Mouse (Mus musculus) forebrain, embryonic 15.5 days (tissue): Measurements from ENCODE around the gene Snx9. TPM values are rescaled to one million over a fixed set of nuclear protein-coding genes. Genes with fewer than 3 reads are reported as not detected.

ENCODE experiments used
- ATAC-seq: fragments of 200-750 bp; cut with Nextera tagmentation; replicated peaks from 2 replicates; pipeline ENCODE4 v1.8.0; 2017; ENCODE audit warnings: mild to moderate bottlenecking, moderate TSS enrichment, moderate library complexity
- H3K27ac ChIP-seq: fragments of 300-500 bp; sonication (generic); replicated peaks from 2 replicates; pipeline ENCODE4 v1.5.1; 2015; ENCODE audit warnings: mild to moderate bottlenecking, inconsistent platforms
- H3K27me3 ChIP-seq: fragments of 300-500 bp; sonication (generic); 2 replicates; pipeline ENCODE4 v1.6.1; 2015; ENCODE audit warnings: inconsistent platforms
- H3K36me3 ChIP-seq: fragments of 300-500 bp; sonication (generic); 2 replicates; pipeline ENCODE4 v1.6.1; 2015; ENCODE audit warnings: mild to moderate bottlenecking, inconsistent platforms
- H3K4me1 ChIP-seq: fragments of 300-500 bp; sonication (generic); 2 replicates; pipeline ENCODE4 v1.6.1; 2015; ENCODE audit warnings: inconsistent platforms
- H3K4me2 ChIP-seq: fragments of 300-500 bp; sonication (generic); replicated peaks from 2 replicates; pipeline ENCODE4 v1.6.1; 2015; ENCODE audit warnings: mild to moderate bottlenecking, inconsistent platforms
- H3K4me3 ChIP-seq: fragments of 300-500 bp; sonication (generic); 2 replicates; pipeline ENCODE4 v1.5.1; 2015; ENCODE audit warnings: mild to moderate bottlenecking, inconsistent platforms
- H3K9ac ChIP-seq: fragments of 300-500 bp; sonication (generic); replicated peaks from 2 replicates; pipeline ENCODE4 v1.6.1; 2015; ENCODE audit warnings: mild to moderate bottlenecking, inconsistent platforms
- H3K9me3 ChIP-seq: fragments of 300-500 bp; sonication (generic); 2 replicates; pipeline ENCODE4 v1.6.1; 2016; ENCODE audit warnings: inconsistent platforms
- WGBS: fragments of 180-500 bp; shearing (Covaris S2); methylation state at CpG from one replicate; pipeline ENCODE4 v1.1.7; 2015; ENCODE audit warnings: mixed read lengths; 5-methylcytosine and 5-hydroxymethylcytosine counted together
- polyA plus RNA-seq: library from polyadenylated mRNA; unstranded; fragments of >200 nt; fragmentation: Nextera tagmentation; extraction: Ambion mirVana; gene quantifications from 2 replicates; pipeline ENCODE4 v1.2.1, GENCODE M21; 2015

Gene Snx9
- 5.9 and 6.9 TPM in 2 replicates for polyA plus RNA-seq

DNA sequence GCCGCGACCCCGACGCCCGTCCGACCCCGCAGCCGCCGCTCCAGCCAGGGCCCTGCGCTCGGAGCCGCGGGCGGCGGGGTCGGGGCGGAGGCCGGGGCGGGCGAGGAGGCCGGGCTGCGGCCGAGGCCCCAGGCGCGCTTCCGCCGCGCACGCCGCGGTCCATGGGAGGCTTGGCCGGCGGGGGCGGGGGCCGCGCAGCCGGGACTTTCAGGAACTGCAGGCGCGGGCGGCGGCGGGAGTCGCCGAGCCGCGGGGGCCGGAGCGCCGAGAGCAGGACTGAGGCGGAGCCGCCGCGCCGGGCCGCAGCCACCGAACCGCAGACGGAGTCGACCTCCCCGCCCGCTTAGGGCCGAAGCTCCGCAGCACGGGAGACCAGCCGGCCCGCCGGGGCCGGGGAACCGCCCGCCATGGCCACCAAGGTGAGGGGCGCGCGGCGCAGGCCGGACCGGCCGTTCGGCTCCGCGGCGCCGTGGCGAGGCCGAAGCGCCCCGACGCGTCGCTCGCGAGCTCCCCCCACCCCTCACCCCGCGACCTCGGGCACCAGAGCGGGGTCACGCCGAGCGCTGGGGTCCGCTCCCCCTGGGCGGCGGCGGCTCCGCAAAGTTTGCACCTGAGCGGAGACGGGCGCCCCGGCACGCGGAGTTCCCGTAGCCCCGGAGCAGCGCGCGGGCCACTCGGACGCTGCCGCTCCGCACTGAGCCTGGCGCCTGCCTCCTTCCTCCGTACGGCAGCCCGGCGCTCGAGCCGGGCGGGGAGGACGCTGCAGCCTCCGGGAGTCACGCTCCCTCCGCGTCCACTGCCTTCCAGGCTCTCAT, at the start of gene Snx9:
Snx9 (plus strand) TSS at position 202 of the 815 bp plus-strand sequence.
- Histone ChIP-seq H3K36me3 (no peaks in the 10 kb centered on the region), H3K4me1 (peaks cover 12% of the 10 kb centered on the region), H3K4me3 (peak within 1 kb of the TSS; percentile 79), H3K9me3 (no peaks in the 10 kb centered on the region), H3K27me3 (no peaks in the 10 kb centered on the region), H3K4me2 (peak within 1 kb of the TSS; percentile 67), H3K9ac (peak within 1 kb of the TSS; percentile 85), H3K27ac (peak within 1 kb of the TSS; percentile 87)
- WGBS, result 1% methylated on average over 69 of the region's 131 CpGs
- peak; percentile 89 for ATAC-seq

DNA sequence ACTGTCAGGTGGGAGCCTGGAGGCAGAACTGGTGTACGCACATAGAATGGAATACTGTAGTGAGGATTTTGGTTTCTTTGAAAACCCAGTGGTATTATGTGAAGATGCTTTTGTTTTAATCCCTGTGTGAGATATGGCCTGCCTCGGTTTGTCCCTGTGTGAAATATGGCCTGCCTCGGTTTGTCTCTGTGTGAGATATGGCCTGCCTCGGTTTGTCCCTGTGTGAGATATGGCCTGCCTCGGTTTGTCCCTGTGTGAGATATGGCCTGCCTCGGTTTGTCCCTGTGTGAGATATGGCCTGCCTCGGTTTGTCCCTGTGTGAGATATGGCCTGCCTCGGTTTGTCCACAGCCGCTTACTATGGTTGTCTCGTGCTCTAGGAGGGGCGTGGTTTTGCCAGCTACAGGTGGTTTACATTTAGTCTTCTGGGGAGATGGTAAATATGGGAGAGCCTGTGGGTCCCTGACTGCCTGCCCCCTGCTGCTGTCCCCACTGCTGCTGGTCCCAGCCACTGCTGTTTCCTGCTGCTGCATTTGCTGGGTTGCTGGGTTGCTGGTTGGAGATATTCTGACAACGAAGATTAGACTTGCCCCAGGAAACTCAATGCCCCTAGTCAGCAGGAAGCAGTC, 48.9 kb upstream of the Snx9 start:
- Histone ChIP-seq H3K27ac (no peak overlapping the region), H3K9me3 (0 out of 2 replicates have a peak, but pooled peaks cover 2% of the 10 kb centered on the region), H3K4me2 (no peak overlapping the region), H3K9ac (no peak overlapping the region), H3K27me3 (no peaks in the 10 kb centered on the region), H3K4me3 (no peak overlapping the region), H3K36me3 (no peaks in the 10 kb centered on the region), H3K4me1 (peaks cover 9% of the 10 kb centered on the region; the same call in 1 of the 2 replicates)
- WGBS, result 95% methylated on average over 12 of the region's 12 CpGs
- no peak for ATAC-seq

DNA sequence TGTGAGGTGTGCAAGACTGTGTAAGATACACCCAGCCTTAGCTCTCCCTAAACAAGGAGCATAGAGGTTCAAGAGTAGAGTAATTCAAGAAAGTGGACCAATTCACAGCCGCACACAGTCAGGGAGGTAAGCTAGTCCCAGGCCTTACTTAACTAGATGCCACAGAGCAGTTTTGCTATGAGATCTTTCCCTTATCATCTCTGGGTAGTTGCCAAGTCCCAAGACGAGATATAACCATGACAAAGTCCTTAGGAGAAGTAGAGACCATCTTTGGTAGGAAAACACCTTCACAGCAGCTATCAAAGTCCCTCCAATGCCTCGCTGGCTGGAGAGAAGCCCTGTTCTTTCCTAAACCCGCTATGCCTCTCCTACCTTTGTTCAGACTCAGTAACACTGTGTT, 47.5 kb upstream of the Snx9 start:
- Histone ChIP-seq H3K4me3 (no peak overlapping the region), H3K4me1 (peaks cover 10% of the 10 kb centered on the region; the same call in 1 of the 2 replicates), H3K27me3 (no peaks in the 10 kb centered on the region), H3K27ac (no peak overlapping the region), H3K36me3 (no peaks in the 10 kb centered on the region), H3K4me2 (no peak overlapping the region), H3K9me3 (no peaks in the 10 kb centered on the region), H3K9ac (no peak overlapping the region)
- no peak for ATAC-seq
- WGBS, result 71% methylated on average over 4 of the region's 4 CpGs

- Histone ChIP-seq H3K27me3 (no peaks in the 10 kb centered on the region), H3K9me3 (no peaks in the 10 kb centered on the region), H3K4me1 (peaks cover 10% of the 10 kb centered on the region; the same call in 1 of the 2 replicates), H3K27ac (no peak overlapping the region), H3K4me2 (no peak overlapping the region), H3K4me3 (no peak overlapping the region), H3K36me3 (no peaks in the 10 kb centered on the region), H3K9ac (no peak overlapping the region)
- 89% methylated on average over 5 of the region's 5 CpGs for WGBS
- ATAC-seq, result no peak
Observed at GRCm38 (mm10) chr17:5794276-5794675, 46.9 kb upstream of the Snx9 start.

GRCm38 (mm10) chr17:5795369-5795768, 45.8 kb upstream of the Snx9 start:
- no peak overlapping the region for H3K4me2 ChIP-seq
- no peaks in the 10 kb centered on the region for H3K9me3 ChIP-seq
- H3K27me3 ChIP-seq, result no peaks in the 10 kb centered on the region
- no peak for ATAC-seq
- H3K9ac ChIP-seq, result no peak overlapping the region
- H3K36me3 ChIP-seq, result no peaks in the 10 kb centered on the region
- H3K27ac ChIP-seq, result no peak overlapping the region
- H3K4me1 ChIP-seq, result peaks cover 10% of the 10 kb centered on the region; the same call in 1 of the 2 replicates
- 76% methylated on average over 5 of the region's 5 CpGs for WGBS
- H3K4me3 ChIP-seq, result no peak overlapping the region

GRCm38 (mm10) chr17:5795878-5796277, 45.3 kb upstream of the Snx9 start:
- H3K27ac ChIP-seq, result no peak overlapping the region
- peak; percentile 82 for ATAC-seq
- no peak overlapping the region for H3K4me2 ChIP-seq
- H3K27me3 ChIP-seq, result no peaks in the 10 kb centered on the region
- H3K9ac ChIP-seq, result no peak overlapping the region
- no peaks in the 10 kb centered on the region for H3K9me3 ChIP-seq
- H3K36me3 ChIP-seq, result no peaks in the 10 kb centered on the region
- 2% methylated on average over 5 of the region's 5 CpGs for WGBS
- H3K4me1 ChIP-seq, result peaks cover 10% of the 10 kb centered on the region; the same call in 1 of the 2 replicates
- H3K4me3 ChIP-seq, result no peak overlapping the region

- H3K36me3 ChIP-seq, result no peaks in the 10 kb centered on the region
- H3K27ac ChIP-seq, result no peak overlapping the region
- H3K9ac ChIP-seq, result no peak overlapping the region
- no peaks in the 10 kb centered on the region for H3K27me3 ChIP-seq
- peaks cover 10% of the 10 kb centered on the region; the same call in 1 of the 2 replicates for H3K4me1 ChIP-seq
- WGBS, result 60% methylated on average over 5 of the region's 5 CpGs
- H3K4me2 ChIP-seq, result no peak overlapping the region
- no peak for ATAC-seq
- no peaks in the 10 kb centered on the region for H3K9me3 ChIP-seq
- H3K4me3 ChIP-seq, result no peak overlapping the region
Observed at GRCm38 (mm10) chr17:5797124-5797760, 43.9 kb upstream of the Snx9 start.

GRCm38 (mm10) chr17:5798221-5798801, 42.8 kb upstream of the Snx9 start:
- Histone ChIP-seq H3K4me3 (no peak overlapping the region), H3K36me3 (no peaks in the 10 kb centered on the region), H3K27ac (no peak overlapping the region), H3K9ac (no peak overlapping the region), H3K4me2 (no peak overlapping the region), H3K9me3 (no peaks in the 10 kb centered on the region), H3K27me3 (no peaks in the 10 kb centered on the region), H3K4me1 (peaks cover 10% of the 10 kb centered on the region; the same call in 1 of the 2 replicates)
- 69% methylated on average over 13 of the region's 13 CpGs for WGBS
- ATAC-seq, result no peak

DNA sequence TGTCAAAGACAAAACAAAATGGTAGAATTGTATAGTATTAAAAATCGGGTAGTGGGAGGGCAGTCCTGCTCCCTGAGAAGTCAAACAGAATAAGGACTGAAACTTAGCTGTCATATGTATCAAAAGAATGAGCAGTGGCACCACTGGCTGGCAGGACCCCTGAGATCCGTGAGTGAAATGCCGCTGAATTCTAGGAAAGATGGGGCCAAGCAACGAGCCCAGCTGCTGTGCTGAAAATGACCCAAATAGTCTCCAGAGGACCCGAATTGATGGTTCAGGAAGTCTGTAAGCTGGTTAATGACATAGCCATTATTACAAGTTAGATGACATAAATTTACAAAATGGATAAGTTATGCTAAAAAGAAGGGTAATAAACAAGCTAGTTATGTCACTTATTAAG, 42.2 kb upstream of the Snx9 start:
- Histone ChIP-seq H3K4me3 (no peak overlapping the region), H3K36me3 (no peaks in the 10 kb centered on the region), H3K9ac (no peak overlapping the region), H3K4me1 (peaks cover 10% of the 10 kb centered on the region; the same call in 1 of the 2 replicates), H3K9me3 (no peaks in the 10 kb centered on the region), H3K27me3 (no peaks in the 10 kb centered on the region), H3K27ac (no peak overlapping the region), H3K4me2 (no peak overlapping the region)
- WGBS, result 85% methylated on average over 5 of the region's 5 CpGs
- ATAC-seq, result no peak

DNA sequence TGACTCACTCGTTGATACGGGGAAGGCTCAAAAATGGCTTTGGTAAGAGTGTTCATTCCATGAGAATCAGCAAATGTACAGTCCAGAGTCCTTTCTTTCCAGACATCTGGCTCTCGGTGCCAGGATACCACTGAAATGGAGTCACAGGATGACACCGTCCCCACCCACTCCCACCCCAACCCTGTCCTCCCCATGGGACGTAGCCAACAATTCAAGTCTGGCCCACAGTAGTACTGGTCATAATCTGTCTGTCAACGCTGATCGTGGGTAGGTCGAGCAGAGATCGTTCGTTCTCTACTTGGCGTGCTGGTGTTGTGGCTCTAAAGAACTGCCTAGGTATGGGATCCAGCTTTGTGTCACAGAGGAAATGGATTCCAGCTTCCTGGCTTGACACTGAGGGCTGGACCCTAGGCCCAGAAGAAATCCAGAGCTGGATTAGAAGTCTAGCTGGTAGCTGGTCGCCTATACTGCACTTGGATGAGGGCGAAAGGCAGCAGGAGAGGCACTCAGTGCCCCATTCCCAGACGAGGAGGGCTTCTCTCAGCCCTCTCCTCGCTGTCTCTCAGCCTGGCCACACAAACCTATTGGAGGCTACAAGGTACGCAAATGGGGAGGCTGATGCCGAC, 41.6 kb upstream of the Snx9 start:
- Histone ChIP-seq H3K27me3 (no peaks in the 10 kb centered on the region), H3K4me2 (no peak overlapping the region), H3K36me3 (no peaks in the 10 kb centered on the region), H3K4me1 (peaks cover 10% of the 10 kb centered on the region; the same call in 1 of the 2 replicates), H3K27ac (no peak overlapping the region), H3K9ac (no peak overlapping the region), H3K9me3 (no peaks in the 10 kb centered on the region), H3K4me3 (no peak overlapping the region)
- WGBS, result 83% methylated on average over 17 of the region's 17 CpGs
- no peak for ATAC-seq

GRCm38 (mm10) chr17:5800254-5800653, 40.9 kb upstream of the Snx9 start:
- Histone ChIP-seq H3K4me3 (no peak overlapping the region), H3K4me1 (peaks cover 12% of the 10 kb centered on the region; the same call in 1 of the 2 replicates), H3K9me3 (no peaks in the 10 kb centered on the region), H3K4me2 (no peak overlapping the region), H3K9ac (no peak overlapping the region), H3K27ac (no peak overlapping the region), H3K36me3 (no peaks in the 10 kb centered on the region), H3K27me3 (no peaks in the 10 kb centered on the region)
- WGBS, result 76% methylated on average over 2 of the region's 2 CpGs
- no peak for ATAC-seq
